Mouse (Mus musculus): ENCODE results near the gene Slc8b1. TPM values are rescaled to one million over a fixed set of nuclear protein-coding genes. Genes with fewer than 3 reads are reported as not detected.

The Slc8b1 gene
- total and polyA plus RNA-seq, 3 experiments: 3.2 to 5.8 (median 5.1) TPM

GRCm38 (mm10) chr5:120558041-120558440 lies 47.1 kb downstream of the Slc8b1 start:
- H3K79me2 ChIP-seq (replicated peaks; ENCODE audit: control insufficient read depth, extremely low read depth, insufficient read depth, poor library complexity, severe bottlenecking): no peaks in the 10 kb centered on the region
- no peaks in the 10 kb centered on the region for H3K9me3 ChIP-seq (replicated peaks; ENCODE audit: low read length)
- in situ Hi-C loops (cut with MboI; ENCODE audit: low pct_ligation_motif_present, low pct_unique_long_range_greater_than_20kb, low sequenced_read_pairs) (no loop called here), dilution Hi-C loops (cut with MboI; ENCODE audit: extremely low pct_ligation_motif_present, extremely low pct_unique_long_range_greater_than_20kb, low sequenced_read_pairs) (no loop called here)
- no peak for DNase-seq (ENCODE audit: extremely low read depth)
- H3K4me2 ChIP-seq (ENCODE audit: insufficient read depth, low read depth, poor library complexity, severe bottlenecking): no peak overlapping the region
- no peak overlapping the region for H3K9ac ChIP-seq (ENCODE audit: insufficient read depth, low read depth)
- peaks cover 3 to 39% of the 10 kb centered on the region in 2 experiments for H3K36me3 ChIP-seq (replicated peaks in 1 of 2; ENCODE audit: control insufficient read depth in 1 of 2, insufficient read depth in 1 of 2, low read length in 1 of 2)
- H3K27me3 ChIP-seq (replicated peaks): no peaks in the 10 kb centered on the region
- no peak overlapping the region for H3K4me3 ChIP-seq (replicated peaks in 1 of 3; ENCODE audit: low read depth in 2 of 3, low read length in 2 of 3, poor library complexity in 1 of 3)
- no peak for TF ChIP-seq IRF4 (IDR thresholded peaks at IDR 0.05; ENCODE audit: low read depth, low read length)
- TF ChIP-seq BHLHE40 (IDR thresholded peaks at IDR 0.05; ENCODE audit: low read depth, low read length): no peak
- TF ChIP-seq MAZ (IDR thresholded peaks at IDR 0.05; ENCODE audit: low read depth, low read length): no peak
- TF ChIP-seq GABPA (IDR thresholded peaks at IDR 0.05; ENCODE audit: insufficient replicate concordance, low read depth, low read length): no peak
- no peak for TF ChIP-seq ELF1 (IDR thresholded peaks at IDR 0.05; ENCODE audit: low read depth, low read length)
- TF ChIP-seq RAD21 (IDR thresholded peaks at IDR 0.05; ENCODE audit: low read depth, low read length): no peak
- TF ChIP-seq NELFE (IDR thresholded peaks at IDR 0.05; ENCODE audit: low read depth, low read length): no peak
- peaks cover 0 to 14% of the 10 kb centered on the region in 2 experiments; a peak in 2 of 4 replicates for H3K4me1 ChIP-seq (ENCODE audit: control insufficient read depth in 1 of 2, insufficient read depth in 2 of 2)
- H3K27ac ChIP-seq (ENCODE audit: insufficient read depth, low read depth): no peak overlapping the region

- H3K79me2 ChIP-seq (replicated peaks; ENCODE audit: control insufficient read depth, extremely low read depth, insufficient read depth, poor library complexity, severe bottlenecking): no peaks in the 10 kb centered on the region
- H3K27me3 ChIP-seq (replicated peaks): no peaks in the 10 kb centered on the region
- H3K4me3 ChIP-seq (replicated peaks in 1 of 3; ENCODE audit: low read depth in 2 of 3, low read length in 2 of 3, poor library complexity in 1 of 3): no peak overlapping the region
- no peak overlapping the region for H3K9ac ChIP-seq (ENCODE audit: insufficient read depth, low read depth)
- no peak overlapping the region for H3K27ac ChIP-seq (ENCODE audit: insufficient read depth, low read depth)
- H3K4me2 ChIP-seq (ENCODE audit: insufficient read depth, low read depth, poor library complexity, severe bottlenecking): no peak overlapping the region
- peaks cover 3 to 32% of the 10 kb centered on the region in 2 experiments for H3K36me3 ChIP-seq (replicated peaks in 1 of 2; ENCODE audit: control insufficient read depth in 1 of 2, insufficient read depth in 1 of 2, low read length in 1 of 2)
- peaks cover 0 to 20% of the 10 kb centered on the region in 2 experiments; a peak in 2 of 4 replicates for H3K4me1 ChIP-seq (ENCODE audit: control insufficient read depth in 1 of 2, insufficient read depth in 2 of 2)
- TF ChIP-seq IRF4 (IDR thresholded peaks at IDR 0.05; ENCODE audit: low read depth, low read length) (no peak), POLR2A (IDR thresholded peaks at IDR 0.05; ENCODE audit: low read depth, low read length) (no peak), RCOR1 (conservative IDR thresholded peaks at IDR 0.05; ENCODE audit: low read depth, low read length) (no peak), JUND (conservative IDR thresholded peaks at IDR 0.05; ENCODE audit: low read depth, low read length) (no peak), USF1 (IDR thresholded peaks at IDR 0.05; ENCODE audit: low read depth, low read length) (no peak)
- in situ Hi-C loops (cut with MboI; ENCODE audit: low pct_ligation_motif_present, low pct_unique_long_range_greater_than_20kb, low sequenced_read_pairs) (no loop called here), dilution Hi-C loops (cut with MboI; ENCODE audit: extremely low pct_ligation_motif_present, extremely low pct_unique_long_range_greater_than_20kb, low sequenced_read_pairs) (no loop called here)
- no peaks in the 10 kb centered on the region for H3K9me3 ChIP-seq (replicated peaks; ENCODE audit: low read length)
- no peak for DNase-seq (ENCODE audit: extremely low read depth)
Observed at GRCm38 (mm10) chr5:120558762-120559161, 47.8 kb downstream of the Slc8b1 start.

GRCm38 (mm10) chr5:120560129-120560615 lies 49.2 kb downstream of the Slc8b1 start:
- dilution Hi-C loops (cut with MboI; ENCODE audit: extremely low pct_ligation_motif_present, extremely low pct_unique_long_range_greater_than_20kb, low sequenced_read_pairs) (no loop called here), in situ Hi-C loops (cut with MboI; ENCODE audit: low pct_ligation_motif_present, low pct_unique_long_range_greater_than_20kb, low sequenced_read_pairs) (no loop called here)
- Histone ChIP-seq H3K9me3 (replicated peaks; ENCODE audit: low read length) (no peaks in the 10 kb centered on the region), H3K27ac (ENCODE audit: insufficient read depth, low read depth) (no peak overlapping the region), H3K9ac (ENCODE audit: insufficient read depth, low read depth) (no peak overlapping the region), H3K4me2 (ENCODE audit: insufficient read depth, low read depth, poor library complexity, severe bottlenecking) (no peak overlapping the region), H3K79me2 (replicated peaks; ENCODE audit: control insufficient read depth, extremely low read depth, insufficient read depth, poor library complexity, severe bottlenecking) (no peaks in the 10 kb centered on the region), H3K4me3 (replicated peaks in 1 of 3; ENCODE audit: low read depth in 2 of 3, low read length in 2 of 3, poor library complexity in 1 of 3) (peak overlapping the region in 1 of 3 experiments; percentile 3), H3K4me1 (ENCODE audit: control insufficient read depth in 1 of 2, insufficient read depth in 2 of 2) (peaks cover 0 to 20% of the 10 kb centered on the region in 2 experiments; a peak in 2 of 4 replicates), H3K27me3 (replicated peaks) (no peaks in the 10 kb centered on the region), H3K36me3 (replicated peaks in 1 of 2; ENCODE audit: control insufficient read depth in 1 of 2, insufficient read depth in 1 of 2, low read length in 1 of 2) (peaks cover 3 to 21% of the 10 kb centered on the region in 2 experiments)
- DNase-seq (ENCODE audit: extremely low read depth): no peak
- TF ChIP-seq USF2 (conservative IDR thresholded peaks at IDR 0.05; ENCODE audit: low read depth, low read length): no peak
- TF ChIP-seq TCF12 (IDR thresholded peaks at IDR 0.05; ENCODE audit: low read depth, low read length): no peak
- no peak for TF ChIP-seq MAFK (IDR thresholded peaks at IDR 0.05; ENCODE audit: insufficient replicate concordance, low read length)
- no peak for TF ChIP-seq TBP (conservative IDR thresholded peaks at IDR 0.05; ENCODE audit: low read depth, low read length)
